Mouse (Mus musculus) ES-Bruce4 (cell line): ENCODE results near the gene Akap6.

ENCODE experiments used
- CTCF ChIP-seq: IDR thresholded peaks from one replicate; pipeline ENCODE4 v1.8.1; 2011; ENCODE audit warnings: low read depth, low read length
- EP300 ChIP-seq: IDR thresholded peaks from 2 replicates; pipeline ENCODE4 v1.6.1; 2011; ENCODE audit warnings: low read depth, low read length; ENCODE audit not compliant: insufficient read depth
- POLR2A ChIP-seq: IDR thresholded peaks from one replicate; pipeline ENCODE4 v1.8.1; 2011; ENCODE audit warnings: low read length; ENCODE audit not compliant: insufficient read depth

- TF ChIP-seq POLR2A (no peak), CTCF (no peak), EP300 (no peak)
Observed at GRCm38 (mm10) chr12:52847830-52848518, 148.8 kb downstream of the Akap6 start.
